Mouse (Mus musculus) kidney, postnatal 10 days (tissue): ENCODE measurements around the gene Epb41.

Source experiments
- DNase-seq: peaks from one replicate; pipeline ENCODE4 v3.0.0; 2021; ENCODE audit warnings: mixed read lengths

Epb41 gene

GRCm38 (mm10) chr4:132074933-132075769 lies at the start of gene Epb41:
Gene Epb41 (minus strand): TSS chr4:132075321.
- DNase-seq = peak; percentile 98

GRCm38 (mm10) chr4:132123166-132123565 lies 48.0 kb upstream of the Epb41 start:
- no peak for DNase-seq

GRCm38 (mm10) chr4:132121674-132122073 lies 46.6 kb upstream of the Epb41 start:
- DNase-seq = no peak

GRCm38 (mm10) chr4:132119566-132119965 lies 44.4 kb upstream of the Epb41 start:
- no peak for DNase-seq

- DNase-seq = no peak
Observed at GRCm38 (mm10) chr4:132116315-132116714, 41.2 kb upstream of the Epb41 start.

GRCm38 (mm10) chr4:132113411-132114095 lies 38.4 kb upstream of the Epb41 start:
- DNase-seq = peak; percentile 9

GRCm38 (mm10) chr4:132111227-132111626 lies 36.1 kb upstream of the Epb41 start:
- DNase-seq = no peak

GRCm38 (mm10) chr4:132108221-132108620 lies 33.1 kb upstream of the Epb41 start:
- no peak for DNase-seq

GRCm38 (mm10) chr4:132101152-132101551 lies 26.0 kb upstream of the Epb41 start:
- no peak for DNase-seq

- DNase-seq = no peak
Observed at GRCm38 (mm10) chr4:132099548-132099947, 24.4 kb upstream of the Epb41 start.

GRCm38 (mm10) chr4:132095043-132095442 lies 19.9 kb upstream of the Epb41 start:
- DNase-seq = no peak

- DNase-seq = no peak
Observed at GRCm38 (mm10) chr4:132093928-132094327, 18.8 kb upstream of the Epb41 start.

- no peak for DNase-seq
Observed at GRCm38 (mm10) chr4:132093136-132093535, 18.0 kb upstream of the Epb41 start.

GRCm38 (mm10) chr4:132088921-132089320 lies 13.8 kb upstream of the Epb41 start:
- DNase-seq = peak; percentile 78

- DNase-seq = no peak
Observed at GRCm38 (mm10) chr4:132085114-132085513, 10.0 kb upstream of the Epb41 start.

GRCm38 (mm10) chr4:132080492-132080983 lies 5.4 kb upstream of the Epb41 start:
- DNase-seq = no peak

- peak; percentile 83 for DNase-seq
Observed at GRCm38 (mm10) chr4:132079555-132080275, 4.6 kb upstream of the Epb41 start.

GRCm38 (mm10) chr4:132078296-132078714 lies 3.2 kb upstream of the Epb41 start:
- DNase-seq = no peak

- no peak for DNase-seq
Observed at GRCm38 (mm10) chr4:132077445-132077844, 2.3 kb upstream of the Epb41 start.

GRCm38 (mm10) chr4:132076480-132077405 lies 1.6 kb upstream of the Epb41 start:
- DNase-seq = peak; percentile 64

GRCm38 (mm10) chr4:132075796-132076195 lies 675 bp upstream of the Epb41 start:
- DNase-seq = no peak
